Mouse (Mus musculus): ENCODE results near the gene Etnk2. TPM values are rescaled to one million over a fixed set of nuclear protein-coding genes. Genes with fewer than 3 reads are reported as not detected.

The Etnk2 gene
- polyA plus RNA-seq, 1 experiment from 2014 or later, result 4.4 TPM

- no peak for TF ChIP-seq CTCF (IDR thresholded peaks at IDR 0.05; ENCODE audit: low read depth)
- Histone ChIP-seq H3K9ac (ENCODE audit: low read depth, low read length) (no peak overlapping the region), H3K36me3 (ENCODE audit: insufficient read depth, low read length) (no peaks in the 10 kb centered on the region), H3K4me3 (replicated peaks; ENCODE audit: low read depth, low read length) (no peak overlapping the region), H3K4me1 (replicated peaks; ENCODE audit: insufficient read depth, low read length) (peaks cover 39% of the 10 kb centered on the region), H3K27me3 (ENCODE audit: insufficient read depth, low read length) (no peaks in the 10 kb centered on the region), H3K9me3 (replicated peaks; ENCODE audit: low read length) (no peaks in the 10 kb centered on the region), H3K27ac (peak overlapping the region; percentile 47), H3K4me2 (ENCODE audit: low read length) (peak overlapping the region; percentile 95)
- ATAC-seq (replicated peaks; ENCODE audit: low FRiP score, low read depth) (no peak), DNase-seq (ENCODE audit: low spot score) (peak; percentile 54)
- WGBS, result 30% methylated on average over 3 of the region's 3 CpGs
These were observed 57.1 kb downstream of the Etnk2 start for GRCm38 (mm10) chr1:133420491-133420890.

GRCm38 (mm10) chr1:133421061-133421460, 57.7 kb downstream of the Etnk2 start:
- Histone ChIP-seq H3K4me3 (replicated peaks; ENCODE audit: low read depth, low read length) (no peak overlapping the region), H3K36me3 (ENCODE audit: insufficient read depth, low read length) (no peaks in the 10 kb centered on the region), H3K27me3 (ENCODE audit: insufficient read depth, low read length) (no peaks in the 10 kb centered on the region), H3K4me1 (replicated peaks; ENCODE audit: insufficient read depth, low read length) (peaks cover 39% of the 10 kb centered on the region), H3K9ac (ENCODE audit: low read depth, low read length) (no peak overlapping the region), H3K9me3 (replicated peaks; ENCODE audit: low read length) (no peaks in the 10 kb centered on the region), H3K27ac (peak overlapping the region; percentile 47; the same call in 1 of the 2 replicates), H3K4me2 (ENCODE audit: low read length) (peak overlapping the region; percentile 95)
- TF ChIP-seq CTCF (IDR thresholded peaks at IDR 0.05; ENCODE audit: low read depth), result no peak
- WGBS, result 50% methylated on average over 2 of the region's 2 CpGs
- DNase-seq (ENCODE audit: low spot score), result no peak
- no peak for ATAC-seq (replicated peaks; ENCODE audit: low FRiP score, low read depth)

DNA sequence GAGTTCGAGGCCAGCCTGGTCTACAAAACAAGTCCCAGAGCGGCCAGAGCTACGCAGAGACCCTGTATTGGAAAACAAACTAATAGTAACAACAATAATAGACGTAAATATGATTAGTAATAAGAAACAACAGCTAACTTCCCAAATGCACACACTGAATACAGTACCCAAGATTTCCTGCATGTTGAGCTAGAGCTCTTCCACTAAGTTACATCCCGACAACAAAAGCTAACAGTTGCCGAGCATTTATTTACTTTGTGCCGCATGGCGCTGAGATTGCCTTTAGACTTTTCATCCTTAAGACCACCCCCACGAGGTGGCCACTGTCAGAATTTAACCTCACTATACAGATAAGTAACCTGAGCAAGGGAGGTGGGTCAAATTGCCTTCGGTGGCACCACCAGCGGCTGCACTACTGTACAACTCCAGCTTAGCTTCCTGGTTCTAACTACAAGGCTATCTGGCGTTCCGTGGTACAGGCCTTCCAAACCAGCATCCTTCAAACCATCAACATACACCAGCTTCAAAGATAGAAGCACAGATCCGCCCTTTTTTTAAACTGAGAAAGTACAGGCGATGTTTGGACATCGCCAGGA, 58.7 kb downstream of the Etnk2 start:
- WGBS, result 29% methylated on average over 16 of the region's 16 CpGs
- peak; percentile 67 for DNase-seq (ENCODE audit: low spot score)

DNA sequence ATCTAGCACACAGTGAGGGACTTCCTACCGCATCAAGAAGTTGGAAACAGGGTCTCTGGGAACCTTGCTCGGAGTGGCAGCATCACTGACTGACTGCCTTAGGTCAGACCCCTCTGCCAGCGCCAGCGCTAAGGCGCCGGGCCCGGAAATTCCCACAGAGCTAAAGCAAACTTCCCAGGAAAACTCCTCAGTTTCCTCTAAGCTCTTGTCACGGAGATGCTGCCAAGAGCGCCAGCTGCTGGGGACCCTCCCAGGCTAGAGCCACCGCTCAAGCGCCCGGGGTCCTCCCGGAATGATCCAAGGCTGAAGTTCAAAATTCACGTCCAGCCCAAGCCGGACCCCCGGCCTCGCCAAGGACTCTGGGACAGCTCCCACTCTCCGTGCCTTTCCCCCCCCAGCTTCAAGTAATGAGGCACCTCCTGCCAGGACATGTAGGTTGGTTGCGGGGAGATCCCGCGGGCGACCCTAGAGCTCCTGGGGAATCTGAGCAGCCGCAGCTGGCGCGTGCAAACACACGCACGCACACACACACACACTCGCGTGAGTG, 59.3 kb downstream of the Etnk2 start:
- H3K27me3 ChIP-seq (ENCODE audit: insufficient read depth, low read length), result no peaks in the 10 kb centered on the region
- peak overlapping the region; percentile 80 for H3K4me3 ChIP-seq (replicated peaks; ENCODE audit: low read depth, low read length)
- no peak for ATAC-seq (replicated peaks; ENCODE audit: low FRiP score, low read depth)
- peak overlapping the region; percentile 95 for H3K4me2 ChIP-seq (ENCODE audit: low read length)
- 0 out of 2 replicates have a peak, but pooled peaks have one; percentile 15 for TF ChIP-seq CTCF (IDR thresholded peaks at IDR 0.05; ENCODE audit: low read depth)
- H3K4me1 ChIP-seq (replicated peaks; ENCODE audit: insufficient read depth, low read length), result peaks cover 31% of the 10 kb centered on the region
- DNase-seq (ENCODE audit: low spot score), result peak; percentile 75
- under 1% methylated on average over 29 of the region's 29 CpGs for WGBS
- H3K9ac ChIP-seq (ENCODE audit: low read depth, low read length), result peak overlapping the region; percentile 95
- no peaks in the 10 kb centered on the region for H3K9me3 ChIP-seq (replicated peaks; ENCODE audit: low read length)
- peak overlapping the region; percentile 97 for H3K27ac ChIP-seq
- H3K36me3 ChIP-seq (ENCODE audit: insufficient read depth, low read length), result no peaks in the 10 kb centered on the region

More for the DNA sequence above, 58.7 kb downstream of the Etnk2 start:
- Histone ChIP-seq H3K36me3 (ENCODE audit: insufficient read depth, low read length) (no peaks in the 10 kb centered on the region), H3K4me1 (replicated peaks; ENCODE audit: insufficient read depth, low read length) (peaks cover 37% of the 10 kb centered on the region), H3K27me3 (ENCODE audit: insufficient read depth, low read length) (no peaks in the 10 kb centered on the region), H3K9me3 (replicated peaks; ENCODE audit: low read length) (no peaks in the 10 kb centered on the region), H3K27ac (peak overlapping the region; percentile 97), H3K9ac (ENCODE audit: low read depth, low read length) (peak overlapping the region; percentile 95), H3K4me3 (replicated peaks; ENCODE audit: low read depth, low read length) (peak overlapping the region; percentile 80), H3K4me2 (ENCODE audit: low read length) (peak overlapping the region; percentile 95)
- ATAC-seq (replicated peaks; ENCODE audit: low FRiP score, low read depth), result no peak
- TF ChIP-seq CTCF (IDR thresholded peaks at IDR 0.05; ENCODE audit: low read depth), result peak; percentile 52; the same call in 1 of the 2 replicates

- H3K27ac ChIP-seq, result peak overlapping the region; percentile 97
- H3K9me3 ChIP-seq (replicated peaks; ENCODE audit: low read length), result no peaks in the 10 kb centered on the region
- peaks cover 30% of the 10 kb centered on the region for H3K4me1 ChIP-seq (replicated peaks; ENCODE audit: insufficient read depth, low read length)
- peak overlapping the region; percentile 95 for H3K9ac ChIP-seq (ENCODE audit: low read depth, low read length)
- H3K4me2 ChIP-seq (ENCODE audit: low read length), result peak overlapping the region; percentile 95
- ATAC-seq (replicated peaks; ENCODE audit: low FRiP score, low read depth) (no peak), DNase-seq (ENCODE audit: low spot score) (peak; percentile 39)
- H3K36me3 ChIP-seq (ENCODE audit: insufficient read depth, low read length), result no peaks in the 10 kb centered on the region
- no peaks in the 10 kb centered on the region for H3K27me3 ChIP-seq (ENCODE audit: insufficient read depth, low read length)
- H3K4me3 ChIP-seq (replicated peaks; ENCODE audit: low read depth, low read length), result peak overlapping the region; percentile 80
- under 1% methylated on average over 31 of the region's 31 CpGs for WGBS
- TF ChIP-seq CTCF (IDR thresholded peaks at IDR 0.05; ENCODE audit: low read depth), result no peak
These were observed 59.8 kb downstream of the Etnk2 start for GRCm38 (mm10) chr1:133423166-133423542.

DNA sequence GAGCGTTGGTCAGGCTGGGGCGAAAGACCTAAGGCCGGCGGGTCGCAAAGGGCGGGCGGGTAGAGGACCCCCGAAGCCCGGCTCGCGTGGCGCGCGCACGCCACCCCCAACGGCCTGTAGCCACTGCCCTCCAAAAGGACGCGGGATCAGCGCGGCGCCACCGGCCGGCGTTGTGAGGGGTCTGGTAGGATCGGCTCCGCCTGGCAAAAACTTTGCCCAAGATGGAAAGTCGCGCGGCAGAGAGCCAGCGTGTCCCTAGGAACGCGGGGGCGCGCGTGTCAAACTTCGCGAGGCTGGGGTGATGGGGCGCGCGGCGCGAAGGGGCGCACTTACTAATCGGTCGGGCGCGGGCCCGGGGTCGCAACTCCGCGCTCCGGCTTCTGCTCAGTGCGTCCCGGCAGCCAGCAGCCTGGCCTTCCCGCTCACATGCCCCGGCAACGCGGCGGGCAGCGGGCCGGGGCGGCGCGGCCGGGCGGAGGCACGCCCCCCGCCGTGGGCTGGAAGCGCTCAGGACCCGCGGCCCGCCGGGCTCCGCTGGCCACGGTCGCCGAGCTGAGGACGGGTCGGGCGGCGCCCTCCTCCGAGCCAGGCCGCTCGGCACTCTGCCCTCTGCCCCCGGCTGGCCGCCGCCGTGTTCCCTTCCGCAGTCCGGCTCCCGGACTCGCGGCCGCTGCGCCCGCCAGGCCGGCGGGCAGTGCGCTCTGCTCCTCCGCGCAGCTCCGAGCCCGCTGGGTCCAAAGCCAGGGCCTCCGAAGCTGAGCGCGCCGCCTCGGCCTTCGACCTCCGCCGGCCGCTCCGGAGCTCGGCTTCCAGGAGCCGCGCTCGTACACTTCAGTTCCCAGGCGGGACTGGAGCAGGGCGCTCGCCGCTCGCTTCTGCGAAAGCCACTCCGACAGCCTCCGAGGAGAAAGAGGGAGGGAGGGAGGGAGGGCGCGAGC, 60.4 kb downstream of the Etnk2 start, which contains the start of gene Sox13:
Gene Sox13 (minus strand): TSS at position 835 of the 938 bp plus-strand sequence.
- Histone ChIP-seq H3K27ac (peak within 1 kb of the TSS; percentile 97), H3K4me3 (replicated peaks; ENCODE audit: low read depth, low read length) (peak within 1 kb of the TSS; percentile 80), H3K4me1 (replicated peaks; ENCODE audit: insufficient read depth, low read length) (peaks cover 25% of the 10 kb centered on the region), H3K36me3 (ENCODE audit: insufficient read depth, low read length) (no peaks in the 10 kb centered on the region), H3K27me3 (ENCODE audit: insufficient read depth, low read length) (no peaks in the 10 kb centered on the region), H3K9ac (ENCODE audit: low read depth, low read length) (peak within 1 kb of the TSS; percentile 95), H3K4me2 (ENCODE audit: low read length) (peak within 1 kb of the TSS; percentile 95), H3K9me3 (replicated peaks; ENCODE audit: low read length) (no peaks in the 10 kb centered on the region)
- peak; percentile 84 for DNase-seq (ENCODE audit: low spot score)
- peak; percentile 75 for ATAC-seq (replicated peaks; ENCODE audit: low FRiP score, low read depth)
- no peak for TF ChIP-seq CTCF (IDR thresholded peaks at IDR 0.05; ENCODE audit: low read depth)
- under 1% methylated on average over 90 of the region's 128 CpGs for WGBS

All from kidney, postnatal 0 days (tissue).